Mouse (Mus musculus): Measurements from ENCODE around the gene Jchain.

- TF ChIP-seq CTCF (IDR thresholded peaks at IDR 0.05; ENCODE audit: low read depth): no peak
- no peak for TF ChIP-seq EP300 (IDR thresholded peaks at IDR 0.05; ENCODE audit: low read depth)
These were observed 17.8 kb upstream of the Jchain start for GRCm38 (mm10) chr5:88545536-88545935.
